Mouse (Mus musculus) induced T-regulatory cell, adult 2 months (primary cell): ENCODE data around the gene Msh5.

Experiments used
- DNase-seq: peaks from one replicate; pipeline ENCODE4 v3.0.0-alpha.2; 2012; ENCODE audit warnings: low read depth

The Msh5 gene

DNA sequence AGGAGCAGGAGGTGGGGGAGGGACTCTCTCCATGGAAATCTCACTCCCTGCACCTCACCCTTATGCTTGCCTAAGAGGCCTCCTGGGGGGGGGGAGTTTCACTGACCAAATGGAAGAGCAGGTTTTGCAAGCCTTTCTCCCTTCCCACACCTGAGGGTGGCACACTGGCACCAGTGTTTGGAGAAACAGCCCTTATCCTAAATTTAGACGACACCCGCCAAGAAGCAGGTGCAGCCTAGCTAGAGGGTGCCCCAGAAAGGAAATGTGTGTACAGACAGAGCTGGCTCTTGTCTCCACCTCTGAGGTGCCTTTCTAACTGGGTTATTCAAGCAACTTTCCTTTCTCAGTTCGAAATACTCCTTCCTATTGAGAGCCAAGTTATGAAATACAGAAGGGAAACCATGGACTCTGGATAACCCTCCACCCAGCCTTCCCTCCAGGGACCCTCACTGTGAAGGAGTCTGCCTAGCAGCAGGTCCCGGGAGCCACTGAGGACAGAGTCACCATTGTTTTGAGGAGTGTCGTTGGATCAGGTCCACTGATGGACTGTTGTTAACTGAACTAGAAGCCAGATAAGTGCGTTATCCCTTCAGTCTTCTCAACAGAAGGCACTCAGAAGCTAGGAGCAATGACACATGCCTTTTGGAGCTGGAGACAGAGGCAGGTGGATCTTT lies 24.1 kb upstream of the Msh5 start:
- no peak for DNase-seq

DNA sequence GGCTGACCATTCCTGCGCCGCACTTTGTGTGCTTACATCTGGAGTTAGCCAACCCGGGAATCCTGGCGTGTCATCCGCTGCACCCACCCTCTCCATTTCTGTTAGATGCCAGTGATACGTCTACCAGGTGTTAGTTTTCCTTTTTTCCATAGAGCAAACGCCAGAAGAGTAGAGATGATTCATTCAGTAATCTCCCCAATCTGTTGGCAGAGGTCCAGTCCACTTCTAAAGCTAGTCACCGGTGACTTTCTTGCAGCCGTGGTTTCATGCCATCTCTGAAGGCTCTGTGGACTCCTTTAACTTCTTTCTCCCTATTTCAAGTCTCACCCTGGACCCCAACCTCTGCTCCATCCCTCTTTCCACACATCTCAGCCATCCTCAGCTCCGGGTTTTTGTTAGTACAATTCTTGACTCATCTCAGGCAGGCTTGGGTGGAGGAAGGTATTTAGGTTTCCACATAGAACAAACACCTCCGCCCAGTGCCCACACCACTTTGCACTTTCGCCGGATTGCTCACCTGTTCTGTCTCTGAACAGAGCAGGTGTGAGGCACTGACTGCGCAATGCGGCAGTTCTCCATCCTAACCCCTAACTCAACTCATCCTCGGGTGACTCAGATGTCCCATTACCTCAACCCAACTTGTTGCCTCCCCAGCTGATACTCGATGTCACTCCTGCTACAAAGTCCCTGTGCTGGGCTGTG lies 21.8 kb upstream of the Msh5 start:
- no peak for DNase-seq

DNA sequence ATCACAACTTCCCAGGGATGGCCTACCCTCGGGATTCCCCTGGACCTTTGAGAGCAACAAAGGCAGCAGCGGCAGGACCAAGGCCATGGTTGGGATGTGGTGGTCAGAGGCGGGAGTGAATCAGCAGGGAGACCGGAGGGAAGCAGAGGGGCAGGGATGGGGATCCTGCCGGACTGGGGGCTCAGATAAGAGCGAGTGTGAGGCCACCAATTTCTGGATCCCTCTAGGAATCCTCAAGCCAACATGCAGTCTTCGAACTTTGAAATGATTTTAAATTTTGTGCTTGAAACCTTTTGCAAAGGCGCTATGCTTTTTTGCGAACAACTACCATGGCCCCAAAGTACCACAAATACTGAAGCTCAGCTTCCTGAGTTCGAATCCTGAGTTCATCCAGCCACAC lies 19.5 kb upstream of the Msh5 start, which contains the start of gene Mpig6b:
Gene Mpig6b, minus strand, starts transcription at position 101 of the 400 bp plus-strand sequence.
- no peak for DNase-seq

DNA sequence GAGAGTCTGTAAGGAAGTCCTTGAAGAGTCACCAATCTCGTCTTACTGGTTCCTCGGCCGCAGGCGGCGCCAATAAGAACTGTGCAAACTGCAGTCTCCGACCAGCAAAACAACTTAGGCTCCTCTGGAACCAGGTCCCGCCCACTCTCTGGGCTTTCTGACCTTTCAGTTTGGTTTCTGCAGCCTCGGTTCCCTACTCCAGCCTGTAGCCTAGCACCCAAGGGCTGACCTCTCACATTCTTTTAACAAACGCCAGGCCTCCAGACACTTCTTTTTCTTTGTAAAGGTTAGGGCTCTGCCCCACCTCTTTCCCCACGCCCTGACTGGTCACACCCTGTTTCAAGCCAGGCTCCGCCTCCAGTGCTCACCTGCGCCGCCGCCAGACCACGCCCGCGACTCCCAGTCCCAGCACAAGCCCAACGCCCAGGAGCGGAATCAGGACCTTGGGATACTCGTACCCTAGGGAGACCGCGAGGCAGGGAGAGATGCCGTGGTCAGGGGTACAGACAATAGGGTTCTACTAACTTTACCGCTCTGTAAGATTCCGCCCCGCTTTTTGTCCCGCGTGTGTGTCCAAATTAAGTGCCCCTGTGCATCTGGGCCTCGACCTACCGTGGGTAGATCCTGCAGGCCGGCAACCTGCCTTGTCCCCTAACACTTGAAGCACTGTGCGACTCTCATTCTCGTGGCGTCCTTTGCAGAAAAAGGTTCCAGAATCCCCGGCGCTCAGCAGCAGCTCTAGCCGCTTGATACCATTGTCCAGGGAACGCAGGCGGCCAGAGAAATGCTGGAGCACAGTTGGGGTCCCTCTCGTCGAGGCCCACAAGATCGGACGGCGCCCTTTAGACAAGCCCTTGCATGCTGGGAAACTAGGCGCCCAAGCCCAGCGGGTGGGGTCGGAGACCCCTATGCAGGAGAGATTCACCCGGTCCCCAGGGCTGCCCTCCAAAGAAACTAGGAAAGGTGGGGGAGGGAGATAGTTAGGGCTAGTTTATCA lies 18.7 kb upstream of the Msh5 start, which contains the start of gene Ly6g6c:
Gene Ly6g6c, plus strand, starts transcription at position 438 of the 997 bp plus-strand sequence.
- peak; percentile 66 for DNase-seq

DNA sequence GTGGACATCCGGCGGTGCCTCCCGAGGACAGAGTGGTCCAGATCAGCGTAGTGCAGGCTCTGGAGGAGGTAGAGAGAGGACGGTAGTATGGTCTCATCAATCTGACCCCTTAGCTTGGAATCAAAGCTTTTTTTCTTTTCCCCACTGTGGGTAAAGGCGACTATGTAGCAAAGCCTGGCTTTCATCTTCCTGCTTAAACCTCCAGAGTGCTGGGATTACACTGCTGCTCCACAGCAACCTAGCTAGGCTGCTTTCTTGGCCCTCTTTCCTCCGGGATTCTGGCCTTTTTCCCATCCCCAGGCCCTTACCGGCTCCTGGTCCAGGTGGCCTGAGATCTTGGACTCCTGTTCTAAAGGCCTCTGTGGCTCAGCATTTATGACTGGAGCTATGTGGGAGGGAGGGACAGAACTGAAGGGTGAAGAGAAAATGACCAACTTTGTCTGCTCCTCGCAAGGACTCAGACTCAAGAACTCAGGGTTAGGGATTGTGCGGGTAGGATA lies 17.9 kb upstream of the Msh5 start:
- no peak for DNase-seq

DNA sequence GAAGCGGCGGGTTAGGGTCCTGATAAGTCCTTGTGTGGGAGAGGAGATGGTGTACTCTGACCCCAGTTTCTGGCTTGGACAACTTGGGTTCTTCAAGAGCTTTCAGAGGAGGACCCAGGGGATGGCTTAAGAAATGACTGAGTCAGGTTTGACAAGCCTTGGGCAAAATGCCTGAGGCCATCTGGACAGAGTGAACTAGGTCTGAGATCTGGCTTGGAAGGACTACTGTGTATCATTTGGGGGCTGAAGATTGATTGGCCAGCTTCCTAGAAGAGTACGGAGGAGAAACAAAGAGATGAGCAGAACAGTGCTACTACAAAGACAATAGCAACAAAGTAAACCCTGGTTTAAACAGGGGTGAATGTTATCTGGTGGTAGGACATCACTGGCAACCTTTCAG lies 16.9 kb upstream of the Msh5 start:
- DNase-seq, result no peak

DNA sequence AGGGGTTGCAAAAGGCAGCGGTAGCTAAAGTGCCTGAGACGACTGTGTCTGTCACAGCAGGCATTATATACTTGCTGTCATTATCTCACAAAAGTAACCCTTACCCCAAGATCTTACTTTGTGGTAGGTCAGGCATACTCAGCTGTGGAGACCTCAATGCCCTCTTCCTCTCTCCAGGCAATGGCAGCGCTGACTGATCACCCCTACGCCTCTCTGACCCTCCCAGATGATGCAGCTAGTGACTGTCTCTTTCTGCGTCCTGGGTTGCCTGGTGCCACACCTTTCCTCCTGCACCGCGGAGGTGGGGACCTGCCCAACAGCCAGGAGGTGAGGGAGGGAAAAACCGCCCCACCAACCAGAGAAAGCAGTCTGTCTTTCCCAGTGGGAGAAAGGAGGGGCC lies 14.8 kb upstream of the Msh5 start:
- no peak for DNase-seq

DNA sequence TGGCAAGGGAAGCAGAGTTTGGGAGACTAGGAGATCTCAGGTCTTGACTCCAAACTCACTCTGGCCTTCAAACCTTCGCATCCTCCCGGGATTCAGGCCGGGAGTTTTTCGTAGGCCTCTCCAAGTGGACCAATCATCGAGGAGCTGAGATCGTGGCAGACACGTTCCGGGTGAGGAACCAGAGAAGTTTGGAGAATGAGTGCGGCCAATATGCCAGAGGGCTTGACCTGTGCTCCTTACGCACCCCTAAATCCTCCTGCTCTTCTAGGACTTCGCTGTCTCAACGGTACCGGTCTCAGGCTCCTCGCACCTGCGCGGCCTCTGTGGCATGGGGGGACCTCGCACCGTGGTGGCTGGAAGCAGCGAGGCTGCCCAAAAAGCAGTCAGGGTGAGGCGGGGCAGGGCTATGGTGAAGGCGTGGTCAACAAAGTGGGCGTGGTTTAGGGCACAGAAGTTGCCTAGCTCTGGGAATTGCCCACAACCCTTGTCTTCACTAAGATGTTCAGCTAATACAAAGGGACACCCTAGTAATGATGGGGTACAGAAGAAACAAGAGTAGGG lies 14.3 kb upstream of the Msh5 start:
- DNase-seq, result no peak

DNA sequence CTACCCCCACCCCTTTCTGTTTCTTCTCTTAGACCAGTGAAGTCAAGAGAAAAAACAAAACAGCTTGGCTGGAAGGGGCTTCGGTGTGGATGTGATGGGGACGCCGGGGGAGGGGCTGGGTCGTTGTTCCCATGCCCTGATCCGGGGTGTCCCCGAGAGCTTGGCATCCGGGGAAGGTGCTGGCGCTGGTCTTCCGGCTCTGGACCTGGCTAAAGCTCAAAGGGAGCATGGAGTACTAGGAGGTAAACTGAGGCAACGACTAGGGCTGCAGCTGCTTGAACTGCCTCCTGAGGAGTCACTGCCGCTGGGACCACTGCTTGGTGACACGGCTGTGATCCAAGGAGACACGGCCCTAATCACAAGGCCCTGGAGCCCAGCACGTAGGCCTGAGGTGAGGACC lies 13.5 kb upstream of the Msh5 start:
- DNase-seq, result no peak

DNA sequence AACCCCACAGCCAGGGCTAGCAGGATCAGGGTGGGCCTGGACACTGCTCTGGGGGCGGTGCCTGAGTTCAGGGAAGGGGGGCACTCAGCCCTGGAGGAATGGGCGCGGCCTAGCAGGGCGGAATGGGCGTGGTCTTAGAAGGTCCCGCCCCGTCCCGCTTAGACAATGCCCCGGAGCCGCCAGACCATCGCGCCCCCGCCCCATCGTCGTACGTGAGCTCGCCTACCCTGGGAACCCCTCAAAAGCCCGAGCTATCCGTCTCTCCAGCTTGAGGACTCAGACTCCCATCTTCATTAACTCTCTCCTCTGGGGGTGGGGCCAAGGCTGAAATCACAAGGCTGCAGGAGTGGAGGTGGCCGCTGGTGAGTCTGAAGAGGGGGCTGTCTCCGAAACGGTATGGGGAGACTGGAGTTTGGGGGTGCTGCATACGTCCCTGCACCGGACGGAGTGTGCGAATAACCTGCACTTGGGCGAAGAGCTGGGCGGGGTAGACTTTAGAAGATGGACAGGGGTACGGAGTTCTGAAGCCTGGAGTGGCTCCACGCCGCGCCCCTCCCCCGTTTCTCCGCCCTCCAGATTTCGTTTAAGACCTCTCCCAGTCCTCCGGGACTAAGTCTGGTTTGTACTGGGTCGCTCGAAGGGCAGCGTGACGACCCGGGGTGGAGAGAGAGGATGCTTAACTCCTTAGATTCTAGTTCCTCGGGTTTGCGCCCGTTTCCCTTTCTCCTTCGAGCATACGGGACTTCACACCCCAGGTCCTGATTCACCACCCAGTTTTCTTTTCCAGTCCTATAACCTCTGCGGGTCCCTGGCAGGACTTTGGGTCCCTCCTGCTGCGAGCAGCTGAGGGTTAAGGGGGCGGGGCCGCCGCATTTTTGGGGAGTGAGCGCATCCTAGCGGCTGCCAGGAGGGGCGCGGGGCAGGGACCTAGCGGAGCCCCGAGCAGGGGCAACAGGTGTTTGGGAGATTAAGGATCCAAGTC lies 12.7 kb upstream of the Msh5 start, which contains the start of gene Ddah2:
Gene Ddah2, plus strand, starts transcription at position 125 of the 982 bp plus-strand sequence.
- DNase-seq, result peak; percentile 91

DNA sequence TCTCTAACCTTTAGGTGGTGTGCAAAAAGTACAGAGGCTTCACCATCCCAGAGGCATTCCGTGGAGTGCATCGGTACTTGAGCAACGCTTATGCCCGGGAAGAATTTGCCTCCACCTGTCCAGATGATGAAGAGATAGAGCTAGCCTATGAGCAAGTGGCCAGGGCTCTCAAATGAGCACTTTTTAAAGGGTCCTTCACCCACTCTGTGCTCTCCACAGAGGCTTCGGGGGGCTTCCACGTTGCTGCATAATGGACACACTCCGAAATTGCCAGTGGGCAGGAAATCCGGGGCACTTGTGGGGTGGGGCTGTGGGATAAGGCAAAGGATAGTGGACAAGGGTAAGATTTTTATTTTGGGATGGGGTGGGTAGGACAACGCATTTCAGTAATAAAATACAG lies 11.8 kb upstream of the Msh5 start:
- DNase-seq, result no peak

DNA sequence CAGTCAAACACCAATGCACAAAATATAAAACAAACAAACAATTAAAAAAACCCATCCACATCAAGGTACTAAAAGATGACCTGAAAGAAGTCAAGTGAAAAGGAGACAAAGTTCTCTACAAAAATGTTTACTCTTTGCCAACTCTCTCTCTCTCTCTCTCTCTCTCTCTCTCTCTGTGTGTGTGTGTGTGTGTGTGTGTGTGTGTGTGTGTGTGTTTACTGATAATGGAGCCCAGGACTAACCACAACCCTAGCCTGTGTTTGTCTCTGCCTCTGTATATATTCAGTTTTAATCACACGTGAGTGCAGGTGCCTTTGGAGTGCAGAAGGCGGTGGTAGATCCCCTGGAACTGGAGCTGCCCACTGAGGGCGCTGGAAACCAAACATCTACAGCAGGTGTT lies 10.5 kb upstream of the Msh5 start:
- no peak for DNase-seq

DNA sequence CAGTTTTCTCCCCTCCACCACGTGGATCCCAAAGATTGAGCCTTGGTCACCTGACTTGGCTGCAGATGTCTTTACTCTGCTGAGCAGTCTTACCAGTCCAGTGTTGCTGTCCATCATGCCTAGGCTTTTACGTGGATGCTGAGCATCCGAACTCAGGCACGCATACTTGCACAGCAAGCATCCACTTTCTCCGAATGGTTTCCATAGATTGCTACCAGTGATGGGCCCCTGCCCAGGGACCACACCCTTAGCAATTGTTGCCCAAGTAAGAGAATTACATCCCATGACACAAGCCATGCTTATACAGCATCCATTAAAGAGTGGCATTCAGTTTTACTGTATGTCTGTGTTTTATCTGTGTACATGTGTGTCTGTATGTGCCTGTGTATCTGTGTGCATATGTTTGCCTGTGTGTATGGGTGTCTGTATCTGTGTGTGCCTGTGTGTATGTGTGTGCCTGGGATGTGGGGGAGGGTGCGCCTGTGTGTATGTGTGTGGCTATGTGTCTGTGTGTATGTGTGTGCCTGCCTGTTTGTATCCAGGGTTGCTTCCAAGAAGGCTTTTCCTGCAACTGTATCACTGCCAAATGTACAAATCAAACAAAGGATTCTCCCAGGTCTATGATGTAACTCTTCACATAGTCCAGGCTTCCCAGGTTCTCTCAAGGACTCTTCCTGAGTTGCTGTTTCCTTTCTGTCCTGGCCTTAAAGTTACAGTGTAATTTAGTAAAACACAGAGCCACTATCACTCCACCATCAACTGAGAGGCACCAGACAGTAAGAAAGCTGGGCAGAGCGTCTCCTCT lies 9.3 kb upstream of the Msh5 start:
- DNase-seq, result no peak

DNA sequence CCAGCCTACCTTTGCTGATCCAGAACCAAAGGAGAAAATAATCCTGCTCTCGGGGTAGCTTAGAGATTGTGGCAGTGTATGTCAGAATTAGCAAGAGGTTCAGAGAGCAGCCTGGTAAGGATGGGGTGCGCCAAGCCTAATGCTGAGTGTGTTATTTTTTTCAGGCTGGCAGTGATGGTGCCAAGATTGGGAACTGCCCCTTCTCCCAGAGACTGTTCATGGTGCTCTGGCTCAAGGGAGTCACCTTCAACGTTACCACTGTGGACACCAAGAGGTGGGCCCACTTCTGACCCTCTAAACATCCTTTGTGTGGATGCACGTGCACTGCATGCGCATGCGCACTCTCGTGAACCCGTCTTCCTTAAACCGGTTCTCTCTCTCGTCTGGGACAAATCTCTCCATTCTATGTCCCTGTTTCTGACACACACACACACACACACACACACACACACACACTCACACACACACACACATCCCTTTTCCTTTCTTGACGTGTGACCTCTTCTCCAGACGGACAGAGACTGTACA lies 5.8 kb upstream of the Msh5 start:
- DNase-seq, result no peak

DNA sequence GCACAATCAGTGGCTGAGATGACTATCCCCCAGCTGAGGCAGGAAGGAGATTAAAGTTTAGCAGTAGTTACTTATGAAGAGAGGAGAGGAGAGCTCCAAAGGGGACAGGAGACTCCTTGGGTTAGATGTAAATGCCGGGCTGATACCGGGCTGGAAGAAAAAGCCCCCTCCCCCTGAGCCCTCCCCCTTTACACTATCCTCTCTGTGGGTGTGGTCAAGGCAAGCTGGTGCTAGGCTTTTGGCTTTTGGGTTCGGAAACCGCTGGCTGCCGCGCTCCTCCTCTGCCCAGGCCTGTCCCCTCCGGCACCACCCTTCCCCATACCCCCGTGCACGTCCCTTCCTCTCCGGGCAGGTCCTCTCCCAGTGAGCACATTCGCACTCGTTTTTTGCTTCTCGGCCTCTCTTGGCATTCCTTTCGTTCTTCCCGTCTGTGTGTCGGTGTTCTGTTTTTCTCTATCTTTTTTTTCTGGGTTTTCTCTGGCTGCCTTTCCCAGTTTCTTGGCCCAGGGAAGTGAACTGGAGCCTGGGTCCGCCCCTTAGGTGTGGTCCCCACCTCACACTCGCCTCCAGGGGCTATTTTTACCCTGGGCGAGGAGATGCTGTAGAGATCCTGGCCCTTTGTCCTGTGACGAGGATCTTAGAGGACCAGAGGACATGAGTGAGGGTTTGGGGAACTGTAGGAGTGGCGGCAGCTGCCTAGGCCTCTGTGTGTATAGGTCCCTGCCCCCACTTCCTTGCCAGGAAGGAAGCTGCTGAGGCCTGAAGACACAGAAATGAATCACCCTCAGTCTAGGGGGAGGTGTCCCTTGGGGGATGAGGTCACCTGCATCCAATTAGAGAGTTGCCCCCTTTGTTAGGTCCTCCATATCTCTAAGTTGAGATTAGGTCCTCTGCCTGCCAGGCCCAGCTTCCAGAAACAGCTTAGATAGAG lies 4.9 kb upstream of the Msh5 start:
- DNase-seq, result peak; percentile 90

DNA sequence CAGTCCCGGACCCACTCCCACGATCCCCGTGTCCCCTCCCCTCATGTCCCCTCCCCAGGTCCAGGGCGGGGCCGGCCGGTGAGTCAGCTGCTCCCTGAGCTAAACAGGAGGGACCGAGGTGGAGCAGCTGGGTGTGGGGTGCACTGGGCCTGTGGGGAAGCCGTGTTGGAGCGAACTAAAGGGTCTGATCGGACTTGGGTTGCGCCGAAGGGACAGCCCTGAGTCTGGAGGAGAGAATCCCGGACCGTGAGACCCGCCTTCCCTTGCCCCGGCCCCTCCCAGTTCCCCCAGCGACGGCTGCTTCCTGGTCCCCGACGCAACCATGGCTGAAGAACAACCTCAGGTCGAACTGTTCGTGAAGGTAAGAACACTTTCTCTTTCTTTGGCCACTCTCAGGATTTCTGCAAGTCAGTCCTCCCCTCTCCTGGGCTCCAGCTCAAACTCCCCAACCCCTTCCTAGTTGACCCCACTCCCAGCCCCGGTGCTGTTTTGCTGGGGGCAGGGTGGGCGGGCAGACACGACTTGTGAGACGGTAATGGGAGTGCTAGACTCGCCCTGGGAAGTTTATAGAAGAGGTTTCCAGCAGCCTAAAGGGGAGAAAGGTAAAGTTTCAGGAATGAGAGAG lies 3.7 kb upstream of the Msh5 start:
- peak; percentile 85 for DNase-seq

DNA sequence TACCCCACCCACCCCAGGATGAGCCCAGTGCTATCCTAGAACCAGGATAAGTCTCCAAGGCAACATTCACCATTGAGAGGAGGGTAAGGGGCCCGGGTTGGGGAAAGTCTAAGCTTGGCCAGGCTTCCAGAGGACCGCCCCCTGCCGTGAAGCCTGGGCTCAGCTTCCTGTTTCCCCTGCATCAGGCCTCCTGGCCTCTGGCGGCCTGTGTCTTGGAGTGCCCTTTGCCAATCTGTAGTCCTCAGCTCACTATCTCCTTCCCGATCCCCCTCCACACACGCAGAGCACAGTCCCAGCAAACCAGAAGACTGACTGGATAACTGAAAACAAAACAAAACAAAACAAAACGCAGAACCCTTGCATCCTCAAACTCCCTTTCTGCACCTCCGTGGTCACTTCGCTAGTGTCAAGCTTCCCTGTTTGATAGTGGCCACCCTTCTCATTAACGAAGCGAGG lies 3.0 kb upstream of the Msh5 start, which contains the start of gene Clic1:
Gene Clic1, plus strand, starts transcription at position 406 of the 456 bp plus-strand sequence.
- DNase-seq, result peak; percentile 72
